In genomic region chr4:22997198-22997985, GRCm38 (mm10) we compare ENCODE assay signal across 14 mouse cellular contexts.
DNase-seq lines count a peak whose midpoint lies in the region; ATAC-seq lines count a peak whose summit lies in the region.
"Had no signal": no experiment of that assay in that cellular context is flagged by ENCODE, and none has a peak within 500 bp of the region (broad histone marks: within the 10 kb centered on the region; RNA-seq: fewer than 3 reads in every experiment).

No protein-coding gene starts in this region.

- no peak overlapping the region for H3K4me3 ChIP-seq in midbrain, embryonic 11.5 days (ENCODE audit: low read depth, low read length)
- H3K4me3 ChIP-seq in midbrain, embryonic 15.5 days: no peak overlapping the region
- H3K4me3 ChIP-seq in embryonic facial prominence, embryonic 14.5 days (ENCODE audit: low read depth, low read length): no peak overlapping the region
- H3K4me3 ChIP-seq in limb, embryonic 11.5 days (ENCODE audit: low read depth, low read length): no peak overlapping the region
- no peak overlapping the region for H3K4me3 ChIP-seq in heart, embryonic 12.5 days
- H3K4me3 ChIP-seq: embryonic facial prominence, embryonic 12.5 days; heart, adult 2 months; hindbrain, embryonic 15.5 days; limb, embryonic 15.5 days had no signal

- peaks cover 16% of the 10 kb centered on the region for H3K4me1 ChIP-seq in midbrain, embryonic 11.5 days (ENCODE audit: control insufficient read depth, insufficient read depth, low read length)
- peaks cover 5% of the 10 kb centered on the region; the same call in 1 of the 2 replicates for H3K4me1 ChIP-seq in midbrain, embryonic 15.5 days
- no peaks in the 10 kb centered on the region for H3K4me1 ChIP-seq in embryonic facial prominence, embryonic 14.5 days (ENCODE audit: control insufficient read depth, insufficient read depth, low read length)
- H3K4me1 ChIP-seq in limb, embryonic 11.5 days (ENCODE audit: control insufficient read depth, insufficient read depth, low read length): peaks cover 10% of the 10 kb centered on the region
- no peaks in the 10 kb centered on the region for H3K4me1 ChIP-seq in heart, embryonic 12.5 days (replicated peaks)
- H3K4me1 ChIP-seq: hindbrain, embryonic 15.5 days had no signal

- no peaks in the 10 kb centered on the region for H3K36me3 ChIP-seq in midbrain, embryonic 11.5 days (ENCODE audit: control insufficient read depth, insufficient read depth, low read length)
- H3K36me3 ChIP-seq in midbrain, embryonic 15.5 days (replicated peaks): no peaks in the 10 kb centered on the region
- H3K36me3 ChIP-seq in embryonic facial prominence, embryonic 14.5 days (ENCODE audit: control insufficient read depth, insufficient read depth, low read length): no peaks in the 10 kb centered on the region
- no peaks in the 10 kb centered on the region for H3K36me3 ChIP-seq in limb, embryonic 11.5 days (ENCODE audit: control insufficient read depth, insufficient read depth, low read length)
- H3K36me3 ChIP-seq in heart, embryonic 12.5 days: no peaks in the 10 kb centered on the region
- H3K36me3 ChIP-seq: embryonic facial prominence, embryonic 12.5 days; hindbrain, embryonic 15.5 days; limb, embryonic 15.5 days had no signal

- H3K9ac ChIP-seq in midbrain, embryonic 11.5 days (ENCODE audit: low read length): no peak overlapping the region
- H3K9ac ChIP-seq in midbrain, embryonic 15.5 days: no peak overlapping the region
- no peak overlapping the region for H3K9ac ChIP-seq in embryonic facial prominence, embryonic 14.5 days (ENCODE audit: low read depth, low read length)
- H3K9ac ChIP-seq in limb, embryonic 11.5 days (ENCODE audit: low read length): no peak overlapping the region
- H3K9ac ChIP-seq in heart, embryonic 12.5 days: no peak overlapping the region
- H3K9ac ChIP-seq: embryonic facial prominence, embryonic 12.5 days; hindbrain, embryonic 15.5 days; limb, embryonic 15.5 days; lung, embryonic 14.5 days had no signal

- H3K27ac ChIP-seq in midbrain, embryonic 11.5 days (ENCODE audit: low read depth, low read length): peak overlapping the region; percentile 32; the same call in 1 of the 2 replicates
- H3K27ac ChIP-seq in midbrain, embryonic 15.5 days: no peak overlapping the region
- no peak overlapping the region for H3K27ac ChIP-seq in embryonic facial prominence, embryonic 14.5 days (replicated peaks; ENCODE audit: low read depth, low read length)
- H3K27ac ChIP-seq in limb, embryonic 11.5 days (replicated peaks; ENCODE audit: low read depth, low read length): no peak overlapping the region
- H3K27ac ChIP-seq in heart, embryonic 12.5 days (ENCODE audit: poor library complexity, severe bottlenecking): no peak overlapping the region
- H3K27ac ChIP-seq: embryonic facial prominence, embryonic 12.5 days; heart, adult 2 months; hindbrain, embryonic 15.5 days; limb, embryonic 15.5 days had no signal

- 34% methylated on average over 4 of the region's 4 CpGs for WGBS in midbrain, embryonic 11.5 days
- 31% methylated on average over 4 of the region's 4 CpGs for WGBS in midbrain, embryonic 15.5 days
- 36% methylated on average over 4 of the region's 4 CpGs for WGBS in embryonic facial prominence, embryonic 14.5 days
- 25% methylated on average over 4 of the region's 4 CpGs for WGBS in limb, embryonic 11.5 days
- WGBS in heart, embryonic 12.5 days: 48% methylated on average over 4 of the region's 4 CpGs

- H3K9me3 ChIP-seq in midbrain, embryonic 11.5 days (ENCODE audit: control insufficient read depth, low read length): no peaks in the 10 kb centered on the region
- no peaks in the 10 kb centered on the region for H3K9me3 ChIP-seq in midbrain, embryonic 15.5 days
- no peaks in the 10 kb centered on the region for H3K9me3 ChIP-seq in embryonic facial prominence, embryonic 14.5 days (ENCODE audit: control insufficient read depth, low read length)
- no peaks in the 10 kb centered on the region for H3K9me3 ChIP-seq in limb, embryonic 11.5 days (ENCODE audit: control insufficient read depth, low read length)
- no peaks in the 10 kb centered on the region for H3K9me3 ChIP-seq in heart, embryonic 12.5 days (replicated peaks)
- H3K9me3 ChIP-seq: embryonic facial prominence, embryonic 12.5 days; hindbrain, embryonic 15.5 days; limb, embryonic 15.5 days had no signal

- peak; percentile 89 for DNase-seq in midbrain, embryonic 11.5 days (ENCODE audit: low spot score, missing footprints)
- DNase-seq in embryonic facial prominence, embryonic 14.5 days (ENCODE audit: low spot score): peak; percentile 10
- peak; percentile 71 for DNase-seq in limb, embryonic 11.5 days (ENCODE audit: low spot score)
- peak; percentile 62 for DNase-seq in retina, embryonic 14.5 days (ENCODE audit: low spot score)
- no peak for DNase-seq in B cell, adult 2 months
- no peak for DNase-seq in lung, postnatal 36 days
- DNase-seq: heart, adult 2 months; lung, embryonic 14.5 days; thymus, postnatal 36 days had no signal

- peak; percentile 75 for ATAC-seq in midbrain, embryonic 11.5 days (ENCODE audit: low FRiP score)
- ATAC-seq in midbrain, embryonic 15.5 days (replicated peaks): no peak
- ATAC-seq in embryonic facial prominence, embryonic 14.5 days (ENCODE audit: low read depth): no peak
- ATAC-seq in limb, embryonic 11.5 days (ENCODE audit: insufficient number of reproducible peaks, low FRiP score, low TSS enrichment, low read depth): peak; percentile 80
- ATAC-seq in heart, embryonic 12.5 days (ENCODE audit: insufficient number of reproducible peaks, low FRiP score): no peak

- H3K27me3 ChIP-seq in midbrain, embryonic 11.5 days (ENCODE audit: control insufficient read depth, insufficient read depth, low read length): no peaks in the 10 kb centered on the region
- no peaks in the 10 kb centered on the region for H3K27me3 ChIP-seq in midbrain, embryonic 15.5 days (replicated peaks)
- no peaks in the 10 kb centered on the region for H3K27me3 ChIP-seq in embryonic facial prominence, embryonic 14.5 days (replicated peaks; ENCODE audit: control insufficient read depth, insufficient read depth, low read length)
- no peaks in the 10 kb centered on the region for H3K27me3 ChIP-seq in limb, embryonic 11.5 days (ENCODE audit: control insufficient read depth, insufficient read depth, low read length)
- no peaks in the 10 kb centered on the region for H3K27me3 ChIP-seq in heart, embryonic 12.5 days (replicated peaks)
- H3K27me3 ChIP-seq: embryonic facial prominence, embryonic 12.5 days; hindbrain, embryonic 15.5 days; limb, embryonic 15.5 days had no signal

- no peak overlapping the region for H3K4me2 ChIP-seq in midbrain, embryonic 11.5 days
- no peak overlapping the region for H3K4me2 ChIP-seq in midbrain, embryonic 15.5 days
- no peak overlapping the region for H3K4me2 ChIP-seq in embryonic facial prominence, embryonic 14.5 days (ENCODE audit: low read depth, low read length)
- H3K4me2 ChIP-seq in limb, embryonic 11.5 days (ENCODE audit: low read depth, severe bottlenecking): no peak overlapping the region
- H3K4me2 ChIP-seq in heart, embryonic 12.5 days: no peak overlapping the region
- H3K4me2 ChIP-seq: embryonic facial prominence, embryonic 12.5 days; hindbrain, embryonic 15.5 days; limb, embryonic 15.5 days; lung, embryonic 14.5 days had no signal

Comparison
In these comparisons a context has a peak if more than half of its experiments do, and no peak if none do; other contexts are left out.
1. ATAC-seq: peak in midbrain, embryonic 11.5 days (single experiment) and limb, embryonic 11.5 days (single experiment); none in midbrain, embryonic 15.5 days (single experiment), embryonic facial prominence, embryonic 14.5 days (single experiment) and heart, embryonic 12.5 days (single experiment).
2. DNase-seq: peak in midbrain, embryonic 11.5 days (single experiment), embryonic facial prominence, embryonic 14.5 days (single experiment), limb, embryonic 11.5 days (single experiment) and retina, embryonic 14.5 days (single experiment); none in B cell, adult 2 months (0 of 2) and lung, postnatal 36 days (single experiment).